Mouse (Mus musculus): ENCODE measurements around the gene Dpp6. TPM values are rescaled to one million over a fixed set of nuclear protein-coding genes. Genes with fewer than 3 reads are reported as not detected.
"Not testable (repeated sequence)": the region's sequence is repeated elsewhere in the genome, so short reads cannot be mapped to it uniquely, and the experiment has no call there.

Gene Dpp6
- polyA plus RNA-seq, 1 experiment from 2014 or later: 0.31 TPM

DNA sequence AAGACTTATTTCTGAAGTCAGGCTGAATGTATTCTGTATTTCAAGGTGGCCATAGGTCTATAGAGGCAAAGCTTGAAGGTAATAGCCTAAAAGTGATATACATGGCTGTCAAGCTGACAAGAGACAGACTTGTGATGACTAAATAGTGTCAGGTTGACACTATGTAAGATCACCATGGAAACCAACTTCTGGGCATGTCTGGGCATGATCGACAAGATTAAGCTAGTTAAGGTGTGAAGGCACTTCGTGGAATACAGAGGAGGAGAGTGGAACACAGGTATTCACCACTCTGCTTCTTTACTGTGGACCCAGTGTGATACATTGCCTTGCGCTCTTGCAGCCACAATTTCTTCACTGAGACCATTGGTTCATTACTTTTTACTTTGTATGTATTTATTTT lies 637.4 kb downstream of the Dpp6 start:
- no peaks in the 10 kb centered on the region for H3K9me3 ChIP-seq (replicated peaks)
- no peak for ATAC-seq (ENCODE audit: low read depth)
- no peaks in the 10 kb centered on the region for H3K36me3 ChIP-seq
- no peak for DNase-seq
- no peak overlapping the region for H3K4me2 ChIP-seq
- WGBS (ENCODE audit: insufficient replicate concordance): 60% methylated on average over 3 of the region's 3 CpGs
- H3K4me3 ChIP-seq (replicated peaks): no peak overlapping the region
- H3K9ac ChIP-seq: no peak overlapping the region
- H3K27ac ChIP-seq: no peak overlapping the region
- no peaks in the 10 kb centered on the region for H3K27me3 ChIP-seq
- H3K4me1 ChIP-seq (replicated peaks): no peaks in the 10 kb centered on the region

DNA sequence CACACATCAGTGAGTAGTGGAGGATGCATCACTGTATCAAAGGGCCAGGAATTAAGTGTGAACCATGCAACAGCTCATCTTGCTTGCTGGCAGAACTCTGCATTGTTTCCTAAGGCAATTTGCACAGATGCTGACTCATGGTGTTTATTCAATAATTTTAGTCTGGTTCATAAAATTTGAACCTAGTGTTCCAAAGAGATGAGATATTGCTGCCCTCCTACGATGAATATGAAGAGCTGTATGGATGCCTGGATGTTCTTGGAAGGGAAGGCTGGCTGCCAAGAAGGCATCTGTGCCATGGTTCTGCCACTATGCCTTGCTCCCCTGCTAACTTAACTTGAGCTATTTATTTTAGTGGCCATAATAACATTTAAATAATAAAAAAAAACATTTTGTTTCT lies 640.0 kb downstream of the Dpp6 start:
- H3K9me3 ChIP-seq (replicated peaks): no peaks in the 10 kb centered on the region
- ATAC-seq (ENCODE audit: low read depth) (no peak), DNase-seq (no peak)
- no peaks in the 10 kb centered on the region for H3K27me3 ChIP-seq
- no peak overlapping the region for H3K27ac ChIP-seq
- H3K36me3 ChIP-seq: no peaks in the 10 kb centered on the region
- H3K9ac ChIP-seq: no peak overlapping the region
- WGBS (ENCODE audit: insufficient replicate concordance): 68% methylated on average over 1 of the region's 1 CpGs
- no peak overlapping the region for H3K4me2 ChIP-seq
- H3K4me3 ChIP-seq (replicated peaks): no peak overlapping the region
- no peaks in the 10 kb centered on the region for H3K4me1 ChIP-seq (replicated peaks)

DNA sequence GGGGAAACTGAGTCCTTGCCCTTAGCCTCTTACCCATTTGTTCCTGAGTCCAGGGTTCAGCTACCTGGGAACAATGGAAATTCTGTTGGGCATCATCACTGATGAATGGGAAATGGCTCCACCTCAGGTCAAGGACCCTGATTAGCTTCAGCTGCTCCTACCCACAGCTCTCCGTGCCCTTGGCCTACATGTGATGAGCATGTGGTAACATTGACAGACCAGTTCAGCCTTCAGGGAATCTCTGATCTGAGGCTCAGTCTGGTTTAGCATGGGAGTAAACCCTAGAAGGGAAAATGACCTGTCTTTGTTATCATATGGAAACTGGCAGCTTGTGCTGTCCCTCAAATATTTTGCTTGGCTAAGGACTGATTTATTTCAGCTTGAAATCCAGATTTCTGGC lies 640.7 kb downstream of the Dpp6 start:
- H3K9ac ChIP-seq: no peak overlapping the region
- 29% methylated on average over 1 of the region's 1 CpGs for WGBS (ENCODE audit: insufficient replicate concordance)
- DNase-seq (no peak), ATAC-seq (ENCODE audit: low read depth) (no peak)
- H3K4me1 ChIP-seq (replicated peaks): no peaks in the 10 kb centered on the region
- no peak overlapping the region for H3K4me2 ChIP-seq
- no peak overlapping the region for H3K27ac ChIP-seq
- no peak overlapping the region for H3K4me3 ChIP-seq (replicated peaks)
- no peaks in the 10 kb centered on the region for H3K36me3 ChIP-seq
- no peaks in the 10 kb centered on the region for H3K9me3 ChIP-seq (replicated peaks)
- no peaks in the 10 kb centered on the region for H3K27me3 ChIP-seq

DNA sequence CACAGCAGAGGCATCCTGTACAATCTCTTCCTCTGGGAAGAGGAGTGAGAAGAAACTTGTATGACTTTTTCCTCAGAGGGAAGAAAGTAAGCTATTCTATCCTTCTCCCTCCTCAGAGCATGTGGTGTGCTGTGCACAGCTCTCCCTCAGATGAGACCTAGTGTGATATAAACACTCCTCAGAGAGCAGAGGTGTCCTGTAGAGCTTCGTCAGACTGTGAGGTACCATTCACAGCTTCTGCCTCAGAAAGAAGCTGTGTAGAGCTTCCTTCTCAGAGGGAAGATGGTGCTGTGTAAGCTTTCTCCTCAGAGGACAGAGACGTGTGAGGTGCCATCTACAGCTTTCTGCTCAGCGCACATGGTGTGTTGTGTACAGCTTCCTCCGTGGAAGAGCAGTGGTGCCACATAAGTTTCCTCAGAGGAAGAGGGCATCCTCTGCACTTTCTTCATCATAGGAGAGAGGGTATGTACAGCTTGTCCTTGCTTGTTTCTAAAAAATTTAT lies 658.0 kb downstream of the Dpp6 start:
- no peak for DNase-seq
- ATAC-seq (ENCODE audit: low read depth): no peak
- Histone ChIP-seq H3K9me3 (replicated peaks) (no peaks in the 10 kb centered on the region), H3K27me3 (no peaks in the 10 kb centered on the region), H3K4me2 (no peak overlapping the region), H3K27ac (no peak overlapping the region), H3K4me3 (replicated peaks) (no peak overlapping the region), H3K4me1 (replicated peaks) (no peaks in the 10 kb centered on the region), H3K9ac (no peak overlapping the region), H3K36me3 (no peaks in the 10 kb centered on the region)
- WGBS (ENCODE audit: insufficient replicate concordance): 53% methylated on average over 4 of the region's 4 CpGs

DNA sequence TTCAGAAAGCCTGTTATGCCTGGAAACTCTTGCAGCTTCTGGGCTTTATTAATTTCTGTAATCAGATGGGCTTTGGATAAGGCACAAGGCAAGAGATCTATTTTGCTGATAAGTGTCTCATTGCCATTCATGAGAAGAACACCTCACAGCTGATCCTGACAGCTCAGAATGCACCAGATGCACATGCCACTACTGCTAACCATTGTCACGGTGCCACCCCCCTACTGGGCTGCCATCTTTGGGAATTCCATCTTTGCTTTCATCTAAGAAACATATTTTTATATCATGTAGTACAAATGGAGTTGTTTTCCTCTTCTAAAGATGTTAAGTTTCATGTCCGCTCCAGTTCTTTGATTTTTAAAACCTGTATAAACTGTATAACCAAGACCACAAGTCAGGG lies 664.7 kb downstream of the Dpp6 start:
- no peak overlapping the region for H3K9ac ChIP-seq
- DNase-seq (no peak), ATAC-seq (ENCODE audit: low read depth) (no peak)
- H3K9me3 ChIP-seq (replicated peaks): no peaks in the 10 kb centered on the region
- no peaks in the 10 kb centered on the region for H3K36me3 ChIP-seq
- H3K4me2 ChIP-seq: no peak overlapping the region
- H3K27me3 ChIP-seq: no peaks in the 10 kb centered on the region
- H3K4me1 ChIP-seq (replicated peaks): no peaks in the 10 kb centered on the region
- H3K27ac ChIP-seq: no peak overlapping the region
- H3K4me3 ChIP-seq (replicated peaks): no peak overlapping the region
- WGBS (ENCODE audit: insufficient replicate concordance): 61% methylated on average over 2 of the region's 2 CpGs

DNA sequence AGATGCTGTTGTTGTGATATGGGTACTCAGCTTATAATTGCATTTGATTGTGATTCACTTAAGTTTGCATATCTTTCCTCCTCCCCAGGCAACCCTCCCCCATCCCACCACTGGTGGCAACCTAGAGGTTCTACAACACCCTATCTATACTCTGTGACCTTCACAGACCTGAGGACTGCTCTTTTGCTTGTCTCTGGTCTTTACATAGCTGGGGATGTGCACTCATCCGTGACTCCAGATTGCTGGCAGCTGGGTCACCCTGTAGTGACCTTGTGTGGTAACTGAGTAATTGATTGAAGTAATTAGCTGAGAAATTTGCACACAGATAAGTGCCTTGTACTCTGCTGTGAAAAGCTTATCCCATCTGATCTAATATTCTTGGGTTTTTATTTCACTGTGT lies 669.1 kb downstream of the Dpp6 start:
- no peak overlapping the region for H3K27ac ChIP-seq
- no peak overlapping the region for H3K4me2 ChIP-seq
- 35% methylated on average over 1 of the region's 1 CpGs for WGBS (ENCODE audit: insufficient replicate concordance)
- no peak overlapping the region for H3K9ac ChIP-seq
- H3K4me3 ChIP-seq (replicated peaks): no peak overlapping the region
- no peaks in the 10 kb centered on the region for H3K27me3 ChIP-seq
- DNase-seq: no peak
- H3K9me3 ChIP-seq (replicated peaks): no peaks in the 10 kb centered on the region
- H3K36me3 ChIP-seq: no peaks in the 10 kb centered on the region
- no peaks in the 10 kb centered on the region for H3K4me1 ChIP-seq (replicated peaks)
- no peak for ATAC-seq (ENCODE audit: low read depth)

DNA sequence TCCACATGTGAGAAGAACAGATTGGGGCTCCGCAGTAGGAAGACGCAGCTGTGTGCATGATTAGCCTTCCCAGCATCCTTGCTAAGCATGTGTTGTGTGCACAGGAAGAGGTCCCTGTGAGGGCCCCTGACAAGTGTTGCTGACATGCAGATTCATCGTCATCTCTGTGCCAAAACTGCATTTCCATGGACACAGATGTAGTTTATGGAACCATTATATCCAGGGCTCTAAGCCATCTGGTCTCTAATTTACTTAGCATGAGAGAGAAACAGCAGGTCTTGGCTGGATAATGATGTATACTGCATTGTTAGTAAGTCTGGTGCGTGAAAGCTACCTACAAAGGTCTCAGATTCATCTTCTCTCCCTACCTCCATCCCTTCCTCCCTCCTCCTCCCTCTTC lies 673.9 kb downstream of the Dpp6 start:
- Histone ChIP-seq H3K4me1 (replicated peaks) (no peaks in the 10 kb centered on the region), H3K4me2 (no peak overlapping the region), H3K27me3 (no peaks in the 10 kb centered on the region), H3K27ac (no peak overlapping the region), H3K4me3 (replicated peaks) (no peak overlapping the region), H3K9me3 (replicated peaks) (no peaks in the 10 kb centered on the region), H3K9ac (no peak overlapping the region), H3K36me3 (no peaks in the 10 kb centered on the region)
- DNase-seq (no peak), ATAC-seq (ENCODE audit: low read depth) (no peak)
- WGBS (ENCODE audit: insufficient replicate concordance): 75% methylated on average over 4 of the region's 4 CpGs

DNA sequence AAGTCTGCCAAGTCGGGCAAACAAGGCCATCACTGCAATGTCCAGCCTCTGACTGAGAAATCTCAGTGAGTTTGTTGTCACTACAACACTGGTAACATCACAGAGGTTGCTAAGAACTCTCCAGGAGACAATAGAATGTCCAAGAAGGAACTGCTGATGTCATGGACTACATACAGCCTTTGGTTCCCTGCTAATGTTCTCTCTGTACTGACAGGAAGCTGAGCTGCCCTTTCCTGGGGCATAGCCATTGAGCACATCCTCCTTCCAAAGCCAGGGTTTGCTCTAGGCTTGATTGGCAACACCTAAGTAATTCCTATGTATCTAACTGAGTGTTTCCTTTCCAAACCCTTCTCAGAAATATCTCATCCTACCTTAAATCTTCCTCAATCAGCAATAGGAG lies 684.3 kb downstream of the Dpp6 start, which contains the start of gene Speer4b:
Gene Speer4b (minus strand): TSS at position 101 of the 400 bp plus-strand sequence.
- H3K27me3 ChIP-seq; H3K4me2 ChIP-seq; H3K9me3 ChIP-seq (replicated peaks); H3K4me1 ChIP-seq (replicated peaks); H3K27ac ChIP-seq; DNase-seq; H3K9ac ChIP-seq; ATAC-seq (ENCODE audit: low read depth); H3K4me3 ChIP-seq (replicated peaks); H3K36me3 ChIP-seq: not testable (repeated sequence)
- WGBS (ENCODE audit: insufficient replicate concordance): 19% methylated on average over 1 of the region's 1 CpGs

DNA sequence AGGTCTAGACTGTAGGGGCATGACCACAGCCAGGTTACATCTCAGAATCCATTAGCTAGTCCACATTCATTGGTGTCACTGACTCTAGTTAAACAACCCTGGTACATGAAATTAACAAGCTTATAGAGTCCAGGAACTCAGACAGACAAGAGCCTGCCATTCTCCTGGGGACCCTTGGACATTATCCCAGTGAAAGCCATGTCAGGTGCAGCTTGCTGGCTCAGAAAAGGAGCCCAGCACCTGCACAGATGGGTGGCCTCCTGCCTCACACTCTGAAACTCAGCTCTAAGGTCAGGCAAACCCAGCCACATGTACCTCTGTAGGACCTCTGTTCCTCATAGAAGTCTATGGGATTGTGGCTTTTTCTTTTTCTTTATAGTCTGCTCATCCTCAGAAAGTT lies 701.7 kb downstream of the Dpp6 start:
- Histone ChIP-seq H3K4me3 (replicated peaks) (no peak overlapping the region), H3K36me3 (no peaks in the 10 kb centered on the region), H3K9ac (no peak overlapping the region), H3K27me3 (no peaks in the 10 kb centered on the region), H3K27ac (no peak overlapping the region), H3K4me1 (replicated peaks) (no peaks in the 10 kb centered on the region), H3K9me3 (replicated peaks) (no peaks in the 10 kb centered on the region), H3K4me2 (no peak overlapping the region)
- ATAC-seq (ENCODE audit: low read depth) (no peak), DNase-seq (no peak)

DNA sequence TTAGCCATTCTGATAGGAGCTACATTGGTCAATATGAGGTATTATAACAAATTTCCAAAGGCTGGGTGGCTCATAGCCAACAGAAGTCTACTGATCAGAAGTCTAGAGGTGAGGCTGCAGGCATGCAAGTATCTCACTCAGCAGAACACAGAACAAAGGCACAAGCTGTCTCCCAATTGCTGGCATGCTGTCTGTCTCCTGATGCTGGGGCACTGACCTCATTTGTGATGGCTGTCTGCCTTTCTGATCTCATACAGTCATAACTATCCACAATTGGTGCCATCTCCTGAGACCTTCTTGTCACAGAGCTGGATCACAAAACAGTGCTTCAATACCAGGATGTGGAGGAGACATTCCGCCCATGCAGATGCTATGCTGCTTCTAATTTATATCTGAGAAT lies 709.9 kb downstream of the Dpp6 start:
- WGBS (ENCODE audit: insufficient replicate concordance): 59% methylated on average over 1 of the region's 1 CpGs
- H3K36me3 ChIP-seq: no peaks in the 10 kb centered on the region
- no peaks in the 10 kb centered on the region for H3K27me3 ChIP-seq
- no peaks in the 10 kb centered on the region for H3K4me1 ChIP-seq (replicated peaks)
- no peak overlapping the region for H3K27ac ChIP-seq
- no peak for ATAC-seq (ENCODE audit: low read depth)
- H3K4me2 ChIP-seq: no peak overlapping the region
- H3K4me3 ChIP-seq (replicated peaks): no peak overlapping the region
- no peaks in the 10 kb centered on the region for H3K9me3 ChIP-seq (replicated peaks)
- H3K9ac ChIP-seq: no peak overlapping the region
- no peak for DNase-seq

DNA sequence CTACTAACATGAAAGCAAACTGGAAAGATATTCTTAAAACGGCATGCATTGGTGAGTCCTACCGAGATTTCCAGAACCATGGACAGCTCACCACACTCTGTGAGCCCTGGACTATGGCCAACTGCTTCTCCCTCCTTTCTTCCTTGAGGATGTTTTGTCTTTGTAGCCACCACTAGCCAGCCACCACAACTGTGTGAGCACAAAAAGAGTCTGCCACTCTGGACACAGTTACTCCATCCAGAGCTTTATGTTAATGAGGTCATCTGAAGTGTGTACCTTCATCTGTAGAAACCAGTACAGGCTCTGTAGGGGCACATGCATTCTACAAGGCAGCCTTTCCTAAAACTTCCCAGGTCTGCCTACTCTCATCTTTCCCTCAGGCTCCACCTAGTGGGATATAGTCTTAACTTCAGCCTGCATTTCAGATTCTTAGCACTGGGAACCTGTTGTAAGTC lies 727.8 kb downstream of the Dpp6 start:
- no peak for DNase-seq
- 17% methylated on average over 2 of the region's 2 CpGs for WGBS (ENCODE audit: insufficient replicate concordance)
- H3K9me3 ChIP-seq (replicated peaks): no peaks in the 10 kb centered on the region
- H3K9ac ChIP-seq: no peak overlapping the region
- no peak overlapping the region for H3K27ac ChIP-seq
- no peak for ATAC-seq (ENCODE audit: low read depth)
- no peaks in the 10 kb centered on the region for H3K36me3 ChIP-seq
- H3K4me3 ChIP-seq (replicated peaks): no peak overlapping the region
- no peak overlapping the region for H3K4me2 ChIP-seq
- H3K27me3 ChIP-seq: no peaks in the 10 kb centered on the region
- H3K4me1 ChIP-seq (replicated peaks): no peaks in the 10 kb centered on the region

DNA sequence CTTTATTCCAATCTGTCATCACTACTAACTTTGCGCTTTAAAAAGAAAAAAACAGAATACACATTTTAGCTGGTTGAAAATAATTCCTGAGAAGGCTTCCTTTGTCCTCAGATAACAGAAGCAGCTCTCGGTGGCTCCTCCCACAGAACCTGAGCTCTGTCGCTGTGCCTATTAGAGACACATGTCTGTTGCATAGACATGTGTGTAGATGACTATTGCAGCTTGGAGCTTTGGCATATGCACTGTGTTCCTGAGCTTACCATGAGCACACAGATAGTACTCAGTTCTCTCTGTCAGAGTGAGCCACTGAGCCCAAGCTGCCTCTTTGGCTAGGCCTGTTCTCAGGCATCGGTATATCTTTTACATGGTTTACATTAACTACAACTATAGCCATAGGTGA lies 732.3 kb downstream of the Dpp6 start:
- ATAC-seq (ENCODE audit: low read depth) (no peak), DNase-seq (no peak)
- Histone ChIP-seq H3K4me2 (no peak overlapping the region), H3K36me3 (no peaks in the 10 kb centered on the region), H3K4me1 (replicated peaks) (no peaks in the 10 kb centered on the region), H3K27me3 (no peaks in the 10 kb centered on the region), H3K9ac (no peak overlapping the region), H3K4me3 (replicated peaks) (no peak overlapping the region), H3K27ac (no peak overlapping the region), H3K9me3 (replicated peaks) (no peaks in the 10 kb centered on the region)
- 69% methylated on average over 4 of the region's 4 CpGs for WGBS (ENCODE audit: insufficient replicate concordance)
